Mouse (Mus musculus): Measurements from ENCODE around the gene Slc39a3.

DNA sequence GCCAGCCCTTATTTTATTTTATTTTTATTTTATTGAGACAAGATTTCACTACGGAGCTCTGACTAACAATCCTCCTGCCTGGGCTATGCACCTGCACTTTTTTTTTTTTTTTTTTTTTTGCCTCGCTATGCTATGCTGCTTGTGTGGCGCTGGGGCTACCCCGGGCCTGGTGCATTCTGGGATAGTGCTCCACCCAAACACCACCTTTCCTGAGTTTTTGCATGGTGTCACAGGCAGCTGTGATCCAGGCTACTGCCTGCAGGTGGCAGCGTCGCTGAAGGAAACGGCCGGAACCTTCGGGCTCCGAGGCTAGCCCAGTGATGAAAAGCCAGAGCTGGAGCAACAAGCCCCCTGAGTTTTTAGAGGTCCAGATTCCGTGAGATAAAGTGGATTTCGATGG, 38.4 kb downstream of the Slc39a3 start:
- peak; percentile 71 for TF ChIP-seq CTCF (IDR thresholded peaks at IDR 0.05; ENCODE audit: control insufficient read depth, insufficient read depth, insufficient read length)
- peak; percentile 47 for TF ChIP-seq MAX (IDR thresholded peaks at IDR 0.05)
- TF ChIP-seq USF1 (IDR thresholded peaks at IDR 0.05; ENCODE audit: low read depth) = no peak
- no peak for TF ChIP-seq MYOD1 (IDR thresholded peaks at IDR 0.05; ENCODE audit: control insufficient read depth, insufficient read length, low read depth)
- no peak for TF ChIP-seq CEBPB (IDR thresholded peaks at IDR 0.05; ENCODE audit: low read depth)
- no peak for TF ChIP-seq FOSL1 (IDR thresholded peaks at IDR 0.05; ENCODE audit: insufficient read depth, low read length, poor library complexity, severe bottlenecking)
